Mouse (Mus musculus) urinary bladder, postnatal 36 days (tissue): Measurements from ENCODE around the gene Dlg2.

Experiments
- DNase-seq, 2 experiments: peaks; one replicate each; pipeline ENCODE4 v3.0.0; 2022; ENCODE audit warnings: low spot score in 2 of 2, mixed read lengths in 1 of 2

Dlg2 gene

GRCm38 (mm10) chr7:91262031-91262951 is 785.8 kb downstream of the Dlg2 start:
- no peak for DNase-seq

GRCm38 (mm10) chr7:91262998-91263397 is 786.5 kb downstream of the Dlg2 start:
- DNase-seq: no peak

- peak; percentile 1 to 11 for DNase-seq
Observed at GRCm38 (mm10) chr7:91267764-91268163, 791.3 kb downstream of the Dlg2 start.

GRCm38 (mm10) chr7:91284167-91284566 is 807.7 kb downstream of the Dlg2 start:
- no peak for DNase-seq

GRCm38 (mm10) chr7:91288324-91288723 is 811.9 kb downstream of the Dlg2 start:
- no peak for DNase-seq

- no peak for DNase-seq
Observed at GRCm38 (mm10) chr7:91296127-91296526, 819.7 kb downstream of the Dlg2 start.

GRCm38 (mm10) chr7:91311177-91311576 is 834.7 kb downstream of the Dlg2 start:
- no peak for DNase-seq

GRCm38 (mm10) chr7:91345073-91345472 is 868.6 kb downstream of the Dlg2 start:
- no peak for DNase-seq

GRCm38 (mm10) chr7:91369821-91370321 is 893.4 kb downstream of the Dlg2 start:
- DNase-seq: no peak

GRCm38 (mm10) chr7:91382281-91382680 is 905.8 kb downstream of the Dlg2 start:
- no peak for DNase-seq

- DNase-seq: no peak
Observed at GRCm38 (mm10) chr7:91383873-91384272, 907.4 kb downstream of the Dlg2 start.

GRCm38 (mm10) chr7:91389272-91389671 is 912.8 kb downstream of the Dlg2 start:
- no peak for DNase-seq

- DNase-seq: no peak
Observed at GRCm38 (mm10) chr7:91397827-91398226, 921.4 kb downstream of the Dlg2 start.

GRCm38 (mm10) chr7:91412109-91412508 is 935.6 kb downstream of the Dlg2 start:
- DNase-seq: no peak

GRCm38 (mm10) chr7:91414150-91414549 is 937.7 kb downstream of the Dlg2 start:
- no peak for DNase-seq

GRCm38 (mm10) chr7:91414749-91415148 is 938.3 kb downstream of the Dlg2 start:
- DNase-seq: no peak

GRCm38 (mm10) chr7:91420215-91420614 is 943.7 kb downstream of the Dlg2 start:
- DNase-seq: no peak

- no peak for DNase-seq
Observed at GRCm38 (mm10) chr7:91423784-91424183, 947.3 kb downstream of the Dlg2 start.

- no peak for DNase-seq
Observed at GRCm38 (mm10) chr7:91429712-91430275, 953.3 kb downstream of the Dlg2 start.

GRCm38 (mm10) chr7:91431594-91432240 is 955.2 kb downstream of the Dlg2 start:
- DNase-seq: peak; percentile 22 to 28

GRCm38 (mm10) chr7:91432563-91432962 is 956.1 kb downstream of the Dlg2 start:
- no peak for DNase-seq

- DNase-seq: no peak
Observed at GRCm38 (mm10) chr7:91434739-91435138, 958.3 kb downstream of the Dlg2 start.
